Mouse (Mus musculus) neutrophil, adult 83 days (primary cell): ENCODE measurements around the gene Pdk2. TPM values are rescaled to one million over a fixed set of nuclear protein-coding genes. Genes with fewer than 3 reads are reported as not detected.

Experiments used
- total RNA-seq, 2 experiments: library from RNA; stranded (reverse); gene quantifications; one replicate each; pipeline ENCODE4 v1.2.4; 2023

The Pdk2 gene
- 1 to 10 TPM; 4.0 to 5.4 TPM for total RNA-seq

DNA sequence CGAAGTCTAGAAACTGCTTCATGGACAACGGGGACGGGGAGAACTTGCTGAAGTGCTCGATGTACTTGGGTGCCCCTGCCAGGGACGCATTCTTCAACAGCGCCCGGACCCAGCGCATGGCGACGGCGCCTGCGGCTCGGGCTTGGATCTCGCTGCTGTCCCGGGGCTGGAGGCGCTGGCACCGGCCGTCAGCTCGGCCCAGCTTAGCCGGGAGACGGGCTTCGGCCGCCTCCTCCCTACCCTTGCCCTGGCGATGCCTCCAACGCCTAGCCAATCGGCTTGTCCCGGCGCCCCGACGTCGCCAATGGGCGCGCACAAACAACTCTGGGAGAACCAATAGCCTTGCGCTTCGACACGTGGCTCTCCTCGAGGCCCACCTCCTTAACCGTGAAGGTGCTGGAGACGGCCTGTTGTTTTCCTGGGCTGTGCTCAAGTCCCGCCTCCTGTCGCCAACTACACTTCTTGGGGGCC lies at the start of gene Pdk2:
Pdk2 (minus strand) TSS at position 216 of the 471 bp plus-strand sequence.

GRCm38 (mm10) chr11:95076536-95077111 lies 35.5 kb upstream of the Pdk2 start, which contains the start of gene Itga3:
Gene Itga3, minus strand, starts transcription at chr11:95076801.

DNA sequence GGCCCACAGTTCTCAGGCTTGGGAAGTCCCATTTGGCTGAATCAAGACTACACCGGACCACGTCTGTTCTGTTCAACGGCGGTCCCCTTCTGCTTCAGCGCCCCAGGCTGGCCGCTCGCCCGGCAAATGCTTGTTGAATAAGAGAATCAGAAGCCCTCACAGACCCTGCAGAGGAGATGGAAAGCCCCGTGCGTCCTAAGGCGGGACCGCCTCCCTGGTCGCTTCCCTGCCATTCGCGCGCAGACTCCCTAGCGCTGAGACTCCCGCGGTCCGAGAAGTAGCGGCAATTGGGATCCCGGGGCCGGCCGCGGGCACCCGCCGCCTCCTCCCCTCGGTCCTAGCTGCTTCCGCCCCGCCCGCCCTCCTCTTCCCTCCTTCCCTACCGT lies 31.5 kb downstream of the Pdk2 start, which contains the start of gene Samd14:
Samd14 (plus strand) TSS at position 251 of the 386 bp plus-strand sequence.

DNA sequence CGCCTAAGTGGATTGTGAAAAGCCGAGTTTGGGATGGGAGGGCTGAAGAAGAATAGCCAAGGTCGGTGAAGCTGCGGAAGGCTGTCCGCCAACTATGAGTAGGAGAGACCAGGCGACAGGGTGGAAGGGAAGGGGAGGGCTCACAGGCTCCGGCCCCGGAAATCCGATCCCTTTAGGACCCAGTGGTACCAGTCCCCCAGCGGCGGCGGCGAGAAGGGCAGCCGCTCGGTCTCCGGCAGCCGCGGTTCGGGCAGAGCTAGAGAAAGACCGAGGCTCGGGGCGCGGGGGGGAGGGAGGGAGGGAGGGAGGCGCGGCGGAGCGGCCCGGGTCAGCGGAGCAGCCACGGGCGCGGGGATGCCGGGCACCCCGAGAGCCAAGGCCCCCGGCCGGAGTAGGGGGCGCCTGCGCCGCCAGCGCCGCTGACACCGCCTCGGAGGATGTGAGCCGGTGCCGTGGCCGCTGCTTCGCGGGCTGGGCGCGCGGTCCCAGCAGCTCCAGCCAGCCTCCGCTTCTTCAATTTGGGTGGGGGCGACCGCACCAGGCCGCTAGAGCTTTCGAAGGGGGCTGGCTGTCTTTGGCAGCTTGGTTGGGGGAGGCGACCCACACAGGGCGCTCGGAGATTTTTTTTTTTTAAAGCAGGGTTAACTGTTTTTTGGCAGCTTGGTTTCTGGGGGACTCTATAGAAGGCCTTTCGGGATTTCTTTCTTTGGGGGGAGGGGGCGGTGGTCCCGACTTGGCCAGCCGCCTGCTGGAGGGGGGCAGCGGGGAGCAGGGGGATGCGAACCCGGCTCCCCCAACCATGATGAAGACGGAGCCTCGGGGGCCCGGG lies 50.2 kb downstream of the Pdk2 start, which contains the start of gene Ppp1r9b:
Ppp1r9b (plus strand) TSS at position 287 of the 829 bp plus-strand sequence.

Other genes starting within 250 kb of the Pdk2 start
- 100 to 1,000 TPM; 370 to 474 TPM for gene Col1a1, start 105.1 kb downstream of the Pdk2 start, total RNA-seq
- not detected for gene Hils1, start 73.8 kb downstream of the Pdk2 start, total RNA-seq
- not detected for gene Sgca, start 65.0 kb downstream of the Pdk2 start, total RNA-seq
- gene Ppp1r9b, start 50.3 kb downstream of the Pdk2 start, total RNA-seq: 100 to 1,000 TPM; 111 to 115 TPM
- gene Samd14, start 31.5 kb downstream of the Pdk2 start, total RNA-seq: 10 to 100 TPM in 1 of 2 experiments, 1 to 10 TPM in 1; 7.4 to 11.7 TPM
- gene Itga3, start 35.4 kb upstream of the Pdk2 start, total RNA-seq: not detected
- under 1 TPM in 1 of 2 experiments, not detected in 1; 0.28 TPM for gene Dlx3, start 78.8 kb upstream of the Pdk2 start, total RNA-seq
- not detected for gene Dlx4, start 104.9 kb upstream of the Pdk2 start, total RNA-seq
- not detected for gene Tac4, start 220.2 kb upstream of the Pdk2 start, total RNA-seq